Mouse (Mus musculus) pancreas, adult 10 weeks (tissue): ENCODE data around the gene Fam207a. TPM values are rescaled to one million over a fixed set of nuclear protein-coding genes. Genes with fewer than 3 reads are reported as not detected.

ENCODE experiments used
- polyA plus RNA-seq: library from polyadenylated mRNA; stranded (reverse); fragments of 350-450 nt; fragmentation: Illumina TruSeq; extraction: RNeasy Lipid Tissue Mini Kit (QIAGEN cat#74804); gene quantifications from one replicate; pipeline ENCODE4 v1.2.3, GENCODE M21; 2015; ENCODE audit warnings: low read depth, low replicate concordance; ENCODE audit not compliant: insufficient read depth

The Fam207a gene
- polyA plus RNA-seq = 5.0 TPM

DNA sequence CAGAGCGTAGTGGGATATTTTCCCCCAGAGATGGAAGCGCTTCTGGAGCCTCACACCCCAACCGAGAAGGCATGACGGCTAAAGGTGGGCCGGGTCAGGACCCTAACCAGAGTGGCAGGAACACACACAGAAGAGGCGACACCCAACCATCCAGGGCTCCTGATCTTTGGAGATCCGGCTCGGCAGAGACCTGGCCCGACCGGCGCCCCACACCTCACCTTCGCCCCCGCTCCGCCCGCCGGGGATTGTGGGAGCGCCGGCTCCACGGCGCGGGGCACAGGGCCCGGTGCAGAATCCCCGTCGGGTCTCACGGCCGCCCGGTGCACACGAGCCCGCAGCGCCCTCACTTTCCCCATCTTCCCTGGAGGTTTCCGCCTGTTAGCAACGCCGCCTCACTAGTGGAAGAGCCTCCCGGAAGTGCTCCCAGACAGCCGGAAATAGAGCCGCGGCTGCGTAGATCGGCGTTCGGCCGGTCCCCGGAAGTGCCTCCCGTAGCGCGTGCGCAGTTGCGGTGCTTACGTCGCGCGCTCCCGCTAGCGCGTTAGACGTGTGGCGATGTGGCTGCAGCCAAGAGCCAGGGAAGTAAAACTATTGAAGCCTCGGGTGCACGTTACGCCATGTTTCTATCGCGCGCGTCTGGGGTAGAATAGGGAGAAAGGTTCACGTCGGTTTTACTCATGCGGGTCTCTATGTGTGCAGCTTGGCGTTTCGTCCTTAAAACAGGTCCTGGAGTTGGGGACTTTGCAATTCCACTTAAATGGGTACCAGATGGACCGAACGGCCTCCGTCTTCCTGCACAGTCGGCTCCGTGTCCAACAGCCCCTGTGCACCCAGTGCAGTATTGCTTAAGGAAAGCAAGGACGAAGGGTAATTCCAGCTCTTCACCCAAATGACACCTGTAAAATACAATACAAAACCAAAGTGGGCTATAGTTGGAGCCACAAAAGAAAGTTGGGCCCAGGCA, at the start of gene Fam207a:
Fam207a (minus strand) TSS at position 401 of the 964 bp plus-strand sequence.

DNA sequence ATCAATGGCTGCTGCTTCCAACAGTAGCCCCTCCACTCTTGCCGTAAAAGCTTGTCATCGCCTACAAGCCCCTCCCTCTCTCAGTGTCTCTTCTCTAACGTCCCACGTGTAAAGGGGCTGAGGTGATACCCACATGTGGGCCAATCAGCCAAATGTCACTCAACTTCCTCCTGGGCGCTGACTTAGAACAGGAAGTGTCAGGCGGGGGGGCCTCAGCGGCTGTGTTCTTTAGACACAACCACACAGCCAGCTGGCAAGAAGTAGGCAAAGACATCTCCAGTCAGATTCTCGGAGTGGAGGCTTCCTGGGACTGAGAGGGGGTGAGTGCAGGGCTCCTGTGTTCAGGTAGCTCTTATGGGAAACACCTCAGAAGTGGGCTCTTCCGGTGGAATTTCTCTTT, 14.6 kb upstream of the Fam207a start, which contains the start of gene Itgb2:
Itgb2 (plus strand) TSS at position 113 of the 400 bp plus-strand sequence.

Other genes with a start within 250 kb of the Fam207a start
- 5.1 TPM for gene Adarb1, start 97.5 kb downstream of the Fam207a start, polyA plus RNA-seq
- 2.8 TPM for gene Itgb2, start 14.5 kb upstream of the Fam207a start, polyA plus RNA-seq
- 43.2 TPM for gene Pttg1ip, start 65.9 kb upstream of the Fam207a start, polyA plus RNA-seq
- gene Sumo3, start 90.3 kb upstream of the Fam207a start, polyA plus RNA-seq = 25.0 TPM
- gene Gm49325, start 90.4 kb upstream of the Fam207a start, polyA plus RNA-seq = not detected
- gene Ube2g2, start 106.5 kb upstream of the Fam207a start, polyA plus RNA-seq = 14.4 TPM
- gene Tspear, start 170.8 kb upstream of the Fam207a start, polyA plus RNA-seq = not detected
- gene Gm19402, start 175.0 kb upstream of the Fam207a start, polyA plus RNA-seq = not detected
- gene Gm9508, start 181.4 kb upstream of the Fam207a start, polyA plus RNA-seq = not detected
- not detected for gene Gm10272, start 190.8 kb upstream of the Fam207a start, polyA plus RNA-seq
- not detected for gene Gm10024, start 195.7 kb upstream of the Fam207a start, polyA plus RNA-seq
- gene Gm10142, start 200.0 kb upstream of the Fam207a start, polyA plus RNA-seq = not detected
- not detected for gene Krtap12-1, start 204.8 kb upstream of the Fam207a start, polyA plus RNA-seq
- not detected for gene Gm10100, start 210.7 kb upstream of the Fam207a start, polyA plus RNA-seq
- gene Gm18596, start 226.9 kb upstream of the Fam207a start, polyA plus RNA-seq = not detected
- gene Gm9736, start 235.6 kb upstream of the Fam207a start, polyA plus RNA-seq = not detected
- gene Gm3233, start 243.9 kb upstream of the Fam207a start, polyA plus RNA-seq = not detected